Mouse (Mus musculus) cortical plate, adult 2 months (tissue): ENCODE measurements around the gene Ren1.

Experiments used
- CTCF ChIP-seq: fragments of 200-500 bp; IDR thresholded peaks from 2 replicates; pipeline ENCODE4 v1.5.1; 2011; ENCODE audit warnings: mild to moderate bottlenecking, control low read depth, low read length; ENCODE audit not compliant: insufficient read depth; ENCODE audit errors: extremely low read depth
- POLR2A ChIP-seq: fragments of 200-500 bp; IDR thresholded peaks from 2 replicates; pipeline ENCODE4 v1.6.1; 2011; ENCODE audit warnings: mild to moderate bottlenecking, low read length, control low read depth; ENCODE audit not compliant: insufficient read depth; ENCODE audit errors: extremely low read depth

- no peak for TF ChIP-seq CTCF
- TF ChIP-seq POLR2A: no peak
Observed at GRCm38 (mm10) chr1:133327094-133327493, 23.2 kb upstream of the Ren1 start.
